Mouse (Mus musculus) cerebellum, postnatal 4 days (tissue): Measurements from ENCODE around the gene Ptch2.

Source experiments
- DNase-seq, 2 experiments: peaks; one replicate each; pipeline ENCODE4 v3.0.0; 2022; ENCODE audit warnings: low spot score in 2 of 2, mixed read lengths in 1 of 2

The Ptch2 gene

GRCm38 (mm10) chr4:117104672-117105071 lies 8.8 kb downstream of the Ptch2 start:
- no peak for DNase-seq

- no peak for DNase-seq
Measured at GRCm38 (mm10) chr4:117105127-117105526, 9.3 kb downstream of the Ptch2 start.

- DNase-seq = no peak
Measured at GRCm38 (mm10) chr4:117107813-117108523, 12.1 kb downstream of the Ptch2 start.

DNA sequence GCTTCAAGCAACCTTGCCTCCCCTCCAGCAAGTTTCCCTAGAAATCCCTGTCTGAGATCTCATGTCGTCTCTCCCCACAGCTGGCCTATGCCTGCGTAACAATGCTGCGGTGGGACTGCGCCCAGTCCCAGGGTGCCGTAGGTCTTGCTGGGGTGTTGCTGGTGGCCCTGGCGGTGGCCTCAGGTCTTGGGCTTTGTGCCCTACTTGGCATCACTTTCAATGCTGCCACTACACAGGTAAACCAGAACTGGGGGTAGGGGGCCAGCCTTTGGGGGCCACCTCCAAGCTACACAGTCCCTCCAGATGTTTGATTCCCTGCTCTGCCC lies 12.6 kb downstream of the Ptch2 start:
- DNase-seq = no peak

- no peak for DNase-seq
Measured at GRCm38 (mm10) chr4:117109330-117109729, 13.5 kb downstream of the Ptch2 start.

GRCm38 (mm10) chr4:117110249-117110648 lies 14.4 kb downstream of the Ptch2 start:
- DNase-seq = no peak

DNA sequence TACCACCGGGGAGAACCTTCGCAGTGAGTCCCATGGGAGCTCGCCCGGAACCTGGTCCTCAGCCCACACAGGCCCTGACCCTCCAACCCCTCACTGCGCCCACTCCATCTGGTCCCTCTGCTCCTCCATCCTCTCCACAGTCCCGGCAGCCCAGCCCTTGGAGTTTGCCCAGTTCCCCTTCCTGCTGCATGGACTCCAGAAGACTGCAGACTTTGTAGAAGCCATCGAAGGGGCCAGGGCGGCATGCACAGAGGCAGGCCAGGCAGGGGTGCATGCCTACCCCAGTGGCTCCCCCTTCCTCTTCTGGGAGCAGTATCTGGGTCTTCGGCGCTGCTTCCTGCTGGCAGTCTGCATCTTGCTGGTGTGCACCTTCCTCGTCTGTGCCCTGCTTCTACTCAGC lies 15.1 kb downstream of the Ptch2 start:
- DNase-seq = no peak

DNA sequence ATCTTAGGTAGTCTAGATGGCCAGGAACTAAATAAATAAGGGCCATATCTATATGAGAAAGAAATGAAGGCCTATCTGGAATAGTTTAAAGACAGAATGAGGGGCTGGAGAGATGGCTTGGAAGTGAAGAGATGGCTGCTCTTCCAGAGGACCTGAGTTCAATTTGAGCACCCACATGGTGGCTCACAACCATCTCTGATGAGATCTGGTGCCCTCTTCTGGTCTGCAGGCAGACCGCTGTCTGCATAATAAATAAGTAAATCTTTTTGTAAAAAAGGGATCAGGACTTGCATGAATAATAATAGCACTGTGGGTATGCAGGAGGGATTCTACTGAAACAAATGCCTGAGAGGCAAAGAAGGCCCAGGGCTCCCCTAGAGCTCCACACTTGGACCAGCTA lies 17.4 kb downstream of the Ptch2 start:
- DNase-seq = no peak

DNA sequence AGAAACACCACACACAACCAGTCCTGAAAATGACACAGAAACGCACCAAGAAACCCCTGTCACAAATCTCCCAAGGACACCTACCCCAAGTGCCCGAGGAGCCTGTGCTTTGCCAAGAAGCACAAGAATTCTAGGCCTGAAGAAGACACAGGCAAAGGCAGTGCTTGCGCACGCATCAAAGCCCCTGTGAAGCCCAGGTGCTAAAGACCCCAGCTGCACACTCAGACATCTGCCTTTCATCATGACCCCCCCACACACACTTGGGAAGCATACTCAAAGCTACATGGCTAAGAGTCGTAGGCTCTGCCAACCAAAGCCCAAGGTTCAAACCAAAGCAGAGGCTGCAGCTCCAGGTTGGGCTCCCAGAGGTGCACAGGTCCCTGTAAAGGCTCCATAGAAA lies 19.7 kb downstream of the Ptch2 start:
- DNase-seq = no peak

- DNase-seq = no peak
Measured at GRCm38 (mm10) chr4:117117931-117118330, 22.1 kb downstream of the Ptch2 start.

DNA sequence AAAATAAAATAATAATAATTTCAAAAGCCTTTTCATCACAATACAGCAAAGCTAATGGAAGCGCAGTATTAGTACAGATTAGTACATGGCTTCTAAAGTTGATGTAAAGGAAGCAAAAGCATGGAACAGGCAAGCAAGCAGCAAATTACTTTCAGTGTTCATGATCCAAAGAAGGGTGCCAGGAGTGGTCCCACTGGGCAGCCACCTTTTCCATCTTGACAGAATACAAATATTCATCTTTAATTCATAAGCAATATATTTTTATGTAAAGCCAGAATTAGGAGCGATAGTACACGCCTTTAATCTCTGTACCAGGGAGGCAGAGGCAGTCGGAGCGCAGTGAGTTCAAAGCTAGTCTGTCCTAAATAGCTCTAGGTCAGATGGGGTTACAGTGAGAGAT lies 23.8 kb downstream of the Ptch2 start:
- DNase-seq = no peak

- DNase-seq = no peak
Measured at GRCm38 (mm10) chr4:117120052-117120444, 24.2 kb downstream of the Ptch2 start.

GRCm38 (mm10) chr4:117120445-117121414 lies 24.9 kb downstream of the Ptch2 start:
- peak; percentile 69 to 88 for DNase-seq

DNA sequence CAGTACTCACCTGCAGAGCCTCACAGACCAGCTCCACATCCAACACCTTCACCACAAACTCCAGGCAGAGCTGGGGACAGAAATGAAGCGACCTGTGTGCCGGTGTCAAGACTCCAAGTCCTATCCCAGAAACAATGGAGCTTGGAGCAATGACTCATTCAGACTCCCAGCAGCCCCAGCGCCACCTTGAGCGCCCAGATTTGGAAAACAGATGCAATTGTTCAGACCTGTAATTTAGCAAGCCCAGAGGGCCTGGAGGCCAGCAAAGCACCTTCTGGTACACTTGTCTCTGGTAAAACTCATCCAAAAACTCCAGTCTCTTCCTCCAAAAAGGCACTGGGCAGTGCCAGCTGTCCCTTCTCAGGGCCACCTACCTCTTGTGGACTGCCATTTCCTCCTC lies 26.3 kb downstream of the Ptch2 start:
- no peak for DNase-seq

GRCm38 (mm10) chr4:117123546-117124217 lies 27.8 kb downstream of the Ptch2 start:
- DNase-seq = no peak

- no peak for DNase-seq
Measured at GRCm38 (mm10) chr4:117124218-117124517, 28.3 kb downstream of the Ptch2 start.

DNA sequence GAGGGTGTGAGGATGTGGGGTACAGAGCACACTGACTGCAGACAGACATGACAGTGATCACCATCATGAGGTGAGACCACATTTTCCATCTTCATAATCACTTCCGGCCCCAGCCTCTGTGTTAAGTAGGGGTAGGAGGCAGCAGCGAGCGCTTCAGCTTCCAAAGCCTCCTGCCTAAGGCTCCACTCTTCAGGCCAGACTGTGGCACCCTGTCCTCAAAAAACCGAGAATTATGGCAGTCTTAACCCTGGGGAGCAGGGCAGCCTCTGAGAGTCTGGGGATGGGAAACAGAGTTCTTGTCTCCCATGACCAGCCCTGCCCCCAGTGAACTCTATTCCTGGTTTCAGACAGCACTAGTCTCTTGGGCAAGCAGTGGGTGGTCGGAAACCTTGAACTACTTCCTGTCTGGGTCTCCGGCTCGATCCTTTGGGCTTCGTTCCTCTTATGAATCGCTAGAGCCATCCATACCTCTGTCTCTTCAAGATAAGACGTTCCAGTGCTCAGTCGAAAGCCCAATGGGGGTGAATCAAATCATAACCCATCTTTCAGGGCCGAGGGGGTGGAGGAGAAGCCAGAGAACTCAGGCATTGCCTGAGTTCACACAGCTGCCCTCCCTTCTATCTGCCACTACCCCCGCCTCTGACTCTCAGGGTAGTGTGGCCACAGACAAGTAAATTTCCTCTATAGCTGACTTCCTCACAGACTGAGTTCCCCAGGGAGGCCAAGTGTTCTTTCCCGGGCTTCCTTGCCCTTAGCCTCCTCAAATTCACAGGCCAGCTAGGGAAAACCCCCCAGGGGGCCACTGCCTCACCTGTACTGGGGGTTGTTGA lies 28.9 kb downstream of the Ptch2 start:
- no peak for DNase-seq

GRCm38 (mm10) chr4:117125348-117125909 lies 29.6 kb downstream of the Ptch2 start, which contains the start of gene Btbd19:
Gene Btbd19, minus strand, starts transcription at chr4:117125725.
- DNase-seq = peak in 1 of 2 experiments; percentile 83

GRCm38 (mm10) chr4:117125910-117126674 lies 30.2 kb downstream of the Ptch2 start:
- no peak for DNase-seq

DNA sequence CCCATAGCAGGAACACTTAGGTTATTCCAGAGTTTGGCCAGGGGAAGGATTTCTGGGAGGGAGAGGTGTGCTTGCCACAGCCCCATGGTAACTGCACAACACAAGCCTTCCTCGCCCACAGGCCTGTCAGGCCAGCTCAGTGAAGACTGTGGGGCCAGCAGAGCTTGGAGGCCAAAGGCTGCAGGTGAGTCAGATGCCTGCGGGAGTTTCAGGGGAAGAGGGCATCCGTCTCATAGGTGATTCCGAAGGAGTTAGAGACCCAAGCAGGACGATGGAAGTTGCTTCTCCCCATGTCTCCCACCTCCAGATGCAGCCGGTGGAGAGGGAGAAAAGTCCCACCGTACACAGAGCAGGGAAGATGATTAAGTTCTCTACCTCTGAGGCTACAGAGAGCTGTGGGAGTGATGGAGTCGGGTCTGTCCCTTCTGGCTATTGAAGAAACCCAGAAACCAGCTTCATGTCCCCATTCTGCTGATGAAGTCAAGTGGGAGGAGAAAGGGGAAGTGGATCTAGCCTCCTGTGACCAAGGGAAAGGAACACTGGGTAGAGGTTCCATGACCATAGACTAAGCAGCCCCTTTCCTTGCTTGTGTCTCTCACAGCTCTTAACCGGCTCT lies 30.9 kb downstream of the Ptch2 start, which contains the start of gene Tctex1d4:
TSS of gene Tctex1d4 (plus strand) at position 120 of the 616 bp plus-strand sequence.
- no peak for DNase-seq
